Mouse (Mus musculus) hindbrain, embryonic 15.5 days (tissue): ENCODE results near the gene Slc22a16. TPM values are rescaled to one million over a fixed set of nuclear protein-coding genes. Genes with fewer than 3 reads are reported as not detected.

Source experiments
- ATAC-seq: fragments of 200-750 bp; cut with Nextera tagmentation; 2 replicates; pipeline ENCODE4 v1.8.0; 2017; ENCODE audit warnings: low read depth, moderate number of reproducible peaks, moderate TSS enrichment; ENCODE audit not compliant: low FRiP score
- H3K27ac ChIP-seq: fragments of 300-500 bp; sonication (generic); replicated peaks from 2 replicates; pipeline ENCODE4 v1.5.1; 2015; ENCODE audit warnings: mild to moderate bottlenecking, inconsistent platforms
- H3K27me3 ChIP-seq: fragments of 300-500 bp; sonication (generic); 2 replicates; pipeline ENCODE4 v1.6.1; 2015; ENCODE audit warnings: control low read depth, inconsistent platforms
- H3K36me3 ChIP-seq: fragments of 300-500 bp; sonication (generic); 2 replicates; pipeline ENCODE4 v1.6.1; 2015; ENCODE audit warnings: control low read depth, inconsistent platforms
- H3K4me1 ChIP-seq: fragments of 300-500 bp; sonication (generic); replicated peaks from 2 replicates; pipeline ENCODE4 v1.6.1; 2015; ENCODE audit warnings: control low read depth, inconsistent platforms
- H3K4me2 ChIP-seq: fragments of 300-500 bp; sonication (generic); 2 replicates; pipeline ENCODE4 v1.6.1; 2015; ENCODE audit warnings: moderate library complexity, mild to moderate bottlenecking, inconsistent platforms
- H3K4me3 ChIP-seq: fragments of 300-500 bp; sonication (generic); 2 replicates; pipeline ENCODE4 v1.5.1; 2015; ENCODE audit warnings: mild to moderate bottlenecking, inconsistent platforms
- H3K9ac ChIP-seq: fragments of 300-500 bp; sonication (generic); 2 replicates; pipeline ENCODE4 v1.6.1; 2015; ENCODE audit warnings: inconsistent platforms
- H3K9me3 ChIP-seq: fragments of 300-500 bp; sonication (generic); 2 replicates; pipeline ENCODE4 v1.6.1; 2016; ENCODE audit warnings: control low read depth, inconsistent platforms
- WGBS: fragments of 180-500 bp; shearing (Covaris S2); methylation state at CpG from one replicate; pipeline ENCODE4 v1.1.7; 2015; 5-methylcytosine and 5-hydroxymethylcytosine counted together
- polyA plus RNA-seq: library from polyadenylated mRNA; unstranded; fragments of >200 nt; fragmentation: Nextera tagmentation; extraction: Ambion mirVana; gene quantifications from 2 replicates; pipeline ENCODE4 v1.2.1, GENCODE M21; 2015

Slc22a16 gene
- not detected in 2 replicates for polyA plus RNA-seq

- Histone ChIP-seq H3K27me3 (no peaks in the 10 kb centered on the region), H3K36me3 (no peaks in the 10 kb centered on the region), H3K4me2 (no peak within 1 kb of the TSS), H3K27ac (no peak within 1 kb of the TSS), H3K4me1 (no peaks in the 10 kb centered on the region), H3K9ac (no peak within 1 kb of the TSS), H3K9me3 (no peaks in the 10 kb centered on the region), H3K4me3 (no peak within 1 kb of the TSS)
- no peak for ATAC-seq
- 93% methylated on average over 12 of the region's 12 CpGs for WGBS
Measured at GRCm38 (mm10) chr10:40570036-40570435, at the start of gene Slc22a16. Gene Slc22a16, plus strand, starts transcription at chr10:40570336.

- peak; percentile 29; the same call in 1 of the 2 replicates for ATAC-seq
- H3K9me3 ChIP-seq, result no peaks in the 10 kb centered on the region
- H3K4me2 ChIP-seq, result peak overlapping the region; percentile 37
- 2% methylated on average over 12 of the region's 12 CpGs for WGBS
- H3K27ac ChIP-seq, result peak overlapping the region; percentile 67
- H3K9ac ChIP-seq, result no peak overlapping the region
- H3K36me3 ChIP-seq, result no peaks in the 10 kb centered on the region
- no peak overlapping the region for H3K4me3 ChIP-seq
- no peaks in the 10 kb centered on the region for H3K27me3 ChIP-seq
- peaks cover 19% of the 10 kb centered on the region for H3K4me1 ChIP-seq
Measured at GRCm38 (mm10) chr10:40521579-40521978, 48.6 kb upstream of the Slc22a16 start.

- H3K27me3 ChIP-seq, result no peaks in the 10 kb centered on the region
- 59% methylated on average over 7 of the region's 7 CpGs for WGBS
- no peaks in the 10 kb centered on the region for H3K9me3 ChIP-seq
- no peak overlapping the region for H3K27ac ChIP-seq
- peaks cover 19% of the 10 kb centered on the region for H3K4me1 ChIP-seq
- no peak for ATAC-seq
- H3K9ac ChIP-seq, result no peak overlapping the region
- H3K36me3 ChIP-seq, result no peaks in the 10 kb centered on the region
- no peak overlapping the region for H3K4me3 ChIP-seq
- no peak overlapping the region for H3K4me2 ChIP-seq
Measured at GRCm38 (mm10) chr10:40523312-40523975, 46.7 kb upstream of the Slc22a16 start.

GRCm38 (mm10) chr10:40524032-40524806, 45.9 kb upstream of the Slc22a16 start:
- Histone ChIP-seq H3K4me1 (peaks cover 19% of the 10 kb centered on the region), H3K36me3 (no peaks in the 10 kb centered on the region), H3K27me3 (no peaks in the 10 kb centered on the region), H3K27ac (no peak overlapping the region), H3K9me3 (no peaks in the 10 kb centered on the region), H3K4me2 (no peak overlapping the region), H3K9ac (no peak overlapping the region), H3K4me3 (no peak overlapping the region)
- no peak for ATAC-seq
- 65% methylated on average over 9 of the region's 9 CpGs for WGBS

- Histone ChIP-seq H3K9ac (no peak overlapping the region), H3K27me3 (no peaks in the 10 kb centered on the region), H3K9me3 (no peaks in the 10 kb centered on the region), H3K4me1 (peaks cover 15% of the 10 kb centered on the region), H3K4me3 (no peak overlapping the region), H3K36me3 (no peaks in the 10 kb centered on the region), H3K4me2 (no peak overlapping the region), H3K27ac (no peak overlapping the region)
- ATAC-seq, result no peak
- WGBS, result 30% methylated on average over 10 of the region's 10 CpGs
Measured at GRCm38 (mm10) chr10:40524991-40525390, 45.1 kb upstream of the Slc22a16 start.

- H3K4me2 ChIP-seq, result no peak overlapping the region
- WGBS, result 67% methylated on average over 9 of the region's 9 CpGs
Measured at GRCm38 (mm10) chr10:40525616-40526155, 44.5 kb upstream of the Slc22a16 start.

GRCm38 (mm10) chr10:40526301-40526761, 43.8 kb upstream of the Slc22a16 start:
- Histone ChIP-seq H3K4me2 (no peak overlapping the region), H3K4me1 (peaks cover 10% of the 10 kb centered on the region), H3K36me3 (no peaks in the 10 kb centered on the region), H3K9ac (no peak overlapping the region), H3K9me3 (no peaks in the 10 kb centered on the region), H3K27ac (no peak overlapping the region), H3K4me3 (no peak overlapping the region), H3K27me3 (no peaks in the 10 kb centered on the region)
- ATAC-seq, result no peak
- WGBS, result 78% methylated on average over 8 of the region's 8 CpGs

More at GRCm38 (mm10) chr10:40525616-40526155, 44.5 kb upstream of the Slc22a16 start:
- Histone ChIP-seq H3K36me3 (no peaks in the 10 kb centered on the region), H3K27me3 (no peaks in the 10 kb centered on the region), H3K9ac (no peak overlapping the region), H3K27ac (no peak overlapping the region), H3K4me3 (no peak overlapping the region), H3K9me3 (no peaks in the 10 kb centered on the region), H3K4me1 (peaks cover 15% of the 10 kb centered on the region)
- ATAC-seq, result no peak

GRCm38 (mm10) chr10:40526986-40527385, 43.1 kb upstream of the Slc22a16 start:
- ATAC-seq, result no peak
- 78% methylated on average over 3 of the region's 3 CpGs for WGBS
- Histone ChIP-seq H3K4me3 (no peak overlapping the region), H3K4me1 (peaks cover 4% of the 10 kb centered on the region), H3K9me3 (no peaks in the 10 kb centered on the region), H3K27ac (no peak overlapping the region), H3K9ac (no peak overlapping the region), H3K36me3 (no peaks in the 10 kb centered on the region), H3K27me3 (no peaks in the 10 kb centered on the region), H3K4me2 (no peak overlapping the region)

- no peak for ATAC-seq
- Histone ChIP-seq H3K4me3 (no peak overlapping the region), H3K27ac (no peak overlapping the region), H3K4me1 (no peaks in the 10 kb centered on the region; the same call in 1 of the 2 replicates), H3K4me2 (no peak overlapping the region), H3K9me3 (no peaks in the 10 kb centered on the region), H3K36me3 (no peaks in the 10 kb centered on the region), H3K9ac (no peak overlapping the region), H3K27me3 (no peaks in the 10 kb centered on the region)
- WGBS, result 60% methylated on average over 8 of the region's 8 CpGs
Measured at GRCm38 (mm10) chr10:40527573-40527972, 42.6 kb upstream of the Slc22a16 start.

GRCm38 (mm10) chr10:40528668-40529067, 41.5 kb upstream of the Slc22a16 start:
- Histone ChIP-seq H3K9ac (no peak overlapping the region), H3K27me3 (no peaks in the 10 kb centered on the region), H3K9me3 (no peaks in the 10 kb centered on the region), H3K27ac (no peak overlapping the region), H3K4me2 (no peak overlapping the region), H3K4me1 (no peaks in the 10 kb centered on the region; the same call in 1 of the 2 replicates), H3K4me3 (no peak overlapping the region), H3K36me3 (no peaks in the 10 kb centered on the region)
- no peak for ATAC-seq
- WGBS, result 54% methylated on average over 8 of the region's 10 CpGs

- no peaks in the 10 kb centered on the region for H3K27me3 ChIP-seq
- no peaks in the 10 kb centered on the region; the same call in 1 of the 2 replicates for H3K4me1 ChIP-seq
- H3K9ac ChIP-seq, result no peak overlapping the region
- H3K4me2 ChIP-seq, result no peak overlapping the region
- H3K4me3 ChIP-seq, result no peak overlapping the region
- H3K9me3 ChIP-seq, result no peaks in the 10 kb centered on the region
- ATAC-seq, result no peak
- no peak overlapping the region for H3K27ac ChIP-seq
- WGBS, result 66% methylated on average over 6 of the region's 6 CpGs
- H3K36me3 ChIP-seq, result no peaks in the 10 kb centered on the region
Measured at GRCm38 (mm10) chr10:40529617-40530016, 40.5 kb upstream of the Slc22a16 start.

- Histone ChIP-seq H3K4me1 (no peaks in the 10 kb centered on the region), H3K4me3 (no peak overlapping the region), H3K9me3 (no peaks in the 10 kb centered on the region), H3K27me3 (no peaks in the 10 kb centered on the region), H3K9ac (no peak overlapping the region), H3K4me2 (no peak overlapping the region), H3K36me3 (no peaks in the 10 kb centered on the region), H3K27ac (no peak overlapping the region)
- 54% methylated on average over 3 of the region's 3 CpGs for WGBS
- no peak for ATAC-seq
Measured at GRCm38 (mm10) chr10:40530661-40531060, 39.5 kb upstream of the Slc22a16 start.
